In genomic region chr9:44268027-44268360, GRCm38 (mm10) we compare ENCODE assay signal across 8 mouse cellular contexts. TPM values are rescaled to one million over a fixed set of nuclear protein-coding genes. Genes with fewer than 3 reads are reported as not detected.
DNase-seq lines count a peak whose midpoint lies in the region; ATAC-seq lines count a peak whose summit lies in the region.

No protein-coding gene starts in this region.

- H3K9ac ChIP-seq in hindbrain, embryonic 14.5 days, result peak overlapping the region; percentile 65

- H3K36me3 ChIP-seq in hindbrain, embryonic 14.5 days (replicated peaks; ENCODE audit: control insufficient read depth, insufficient read depth), result 0 out of 2 replicates have a peak, but pooled peaks cover 2% of the 10 kb centered on the region

- no peaks in the 10 kb centered on the region for H3K27me3 ChIP-seq in hindbrain, embryonic 14.5 days (ENCODE audit: control insufficient read depth, insufficient read depth, low read length)

- no peaks in the 10 kb centered on the region; the same call in 1 of the 2 replicates for H3K9me3 ChIP-seq in hindbrain, embryonic 14.5 days (ENCODE audit: control insufficient read depth, low read length)

- WGBS in hindbrain, embryonic 14.5 days, result 8% methylated on average over 24 of the region's 28 CpGs

- DNase-seq in R1 (ENCODE audit: low read depth, low spot score), result peak; percentile 89
- peak; percentile 86 to 91 for DNase-seq in cerebellum, postnatal 25 days
- peak; percentile 55 to 71 for DNase-seq in frontal cortex, postnatal 25 days (ENCODE audit: low spot score in 2 of 2)
- peak; percentile 63 for DNase-seq in hindbrain, embryonic 14.5 days (ENCODE audit: low spot score)
- peak; percentile 78 to 84 for DNase-seq in layer of hippocampus, postnatal 36 days
- DNase-seq in lung, postnatal 25 days (ENCODE audit: low spot score), result peak; percentile 92
- peak; percentile 93 for DNase-seq in retina, postnatal 1 day
- peak; percentile 91 for DNase-seq in thymus, postnatal 4 days

- H3K4me3 ChIP-seq in hindbrain, embryonic 14.5 days (replicated peaks; ENCODE audit: low read length), result peak overlapping the region; percentile 32

- H3K27ac ChIP-seq in hindbrain, embryonic 14.5 days, result peak overlapping the region; percentile 57

- ATAC-seq in hindbrain, embryonic 14.5 days (ENCODE audit: low FRiP score), result peak; percentile 80

- H3K4me2 ChIP-seq in hindbrain, embryonic 14.5 days (replicated peaks), result peak overlapping the region; percentile 59

- peaks cover 12% of the 10 kb centered on the region; the same call in 1 of the 2 replicates for H3K4me1 ChIP-seq in hindbrain, embryonic 14.5 days (replicated peaks; ENCODE audit: control insufficient read depth, insufficient read depth, low read length)

RNA-seq across cellular contexts. Expression of gene Nlrx1, which starts 0.4 kb away (rescaled TPM):
- 4.4 and 5.1 TPM in 2 replicates for polyA plus RNA-seq in hindbrain, embryonic 14.5 days (2014; fragmentation: Nextera tagmentation; extraction: Ambion mirVana)
- total RNA-seq in layer of hippocampus, postnatal 36 days (2021), result 10 to 100 TPM; 13.5 TPM

RNA-seq across cellular contexts. Expression of gene Pdzd3, which starts 16.7 kb away (rescaled TPM):
- 0.46 and 1.1 TPM in 2 replicates for polyA plus RNA-seq in hindbrain, embryonic 14.5 days (2014; fragmentation: Nextera tagmentation; extraction: Ambion mirVana)
- total RNA-seq in layer of hippocampus, postnatal 36 days (2021), result 1 to 10 TPM; 1.4 to 1.8 TPM

RNA-seq across cellular contexts. Expression of gene Abcg4, which starts 20.4 kb away (rescaled TPM):
- polyA plus RNA-seq in hindbrain, embryonic 14.5 days (2014; fragmentation: Nextera tagmentation; extraction: Ambion mirVana), result 21.7 and 24.4 TPM in 2 replicates
- total RNA-seq in layer of hippocampus, postnatal 36 days (2021), result 10 to 100 TPM; 63.6 to 73.1 TPM

RNA-seq across cellular contexts. Expression of gene Ccdc153, which starts 27.5 kb away (rescaled TPM):
- not detected in 2 replicates for polyA plus RNA-seq in hindbrain, embryonic 14.5 days (2014; fragmentation: Nextera tagmentation; extraction: Ambion mirVana)
- 1 to 10 TPM; 1.3 to 2.4 TPM for total RNA-seq in layer of hippocampus, postnatal 36 days (2021)

RNA-seq across cellular contexts. Expression of gene Cbl, which starts 34.1 kb away (rescaled TPM):
- 22.4 and 22.9 TPM in 2 replicates for polyA plus RNA-seq in hindbrain, embryonic 14.5 days (2014; fragmentation: Nextera tagmentation; extraction: Ambion mirVana)
- total RNA-seq in layer of hippocampus, postnatal 36 days (2021), result 10 to 100 TPM; 65.2 to 70.5 TPM

Comparison
In these comparisons a context has a peak if more than half of its experiments do, and no peak if none do; other contexts are left out.
1. Peak in every context shown above with its lines: DNase-seq, ATAC-seq, H3K4me3 ChIP-seq and H3K27ac ChIP-seq.